Mouse (Mus musculus) olfactory bulb, adult 2 months (tissue): ENCODE data around the gene Ifna1.

Source experiments
- CTCF ChIP-seq: fragments of 200-500 bp; IDR thresholded peaks from 2 replicates; pipeline ENCODE4 v1.5.1; 2012; ENCODE audit warnings: low read depth, mild to moderate bottlenecking, low read length, moderate library complexity; ENCODE audit not compliant: insufficient read depth
- POLR2A ChIP-seq: fragments of 200-500 bp; IDR thresholded peaks from 2 replicates; pipeline ENCODE4 v1.6.1; 2012; ENCODE audit warnings: mild to moderate bottlenecking, low read depth, low read length, moderate library complexity; ENCODE audit not compliant: insufficient read depth

- TF ChIP-seq CTCF: no peak
- TF ChIP-seq POLR2A: no peak
These were observed 8.4 kb upstream of the Ifna1 start, which contains the start of gene Ifna4 for GRCm38 (mm10) chr4:88841438-88841911.
